Mouse (Mus musculus) limb, embryonic 14.5 days (tissue): ENCODE measurements at regions not wholly inside any gene's neighbourhood (a gene's known extent, or its start where the extent isn't known, plus 50 kb on each side); places are given as distances from the start of the nearest gene placed in this dataset.

Experiments used
- ATAC-seq: fragments of 200-750 bp; cut with Nextera tagmentation; 2 replicates; pipeline ENCODE4 v1.8.0; 2017; ENCODE audit warnings: low read depth, moderate number of reproducible peaks, moderate TSS enrichment; ENCODE audit not compliant: low FRiP score
- DNase-seq: peaks from one replicate; pipeline ENCODE4 v3.0.0-alpha.2; 2015; ENCODE audit warnings: low spot score
- H3K27ac ChIP-seq: fragments of 300-500 bp; sonication (generic); replicated peaks from 2 replicates; pipeline ENCODE4 v1.5.1; 2014; ENCODE audit warnings: low read depth, mild to moderate bottlenecking, low read length, moderate library complexity, mixed read lengths
- H3K27me3 ChIP-seq: fragments of 300-500 bp; sonication (generic); 2 replicates; pipeline ENCODE4 v1.6.1; 2014; ENCODE audit warnings: low read length, mixed read lengths; ENCODE audit not compliant: control insufficient read depth, insufficient read depth
- H3K36me3 ChIP-seq: fragments of 300-500 bp; sonication (generic); 2 replicates; pipeline ENCODE4 v1.6.1; 2014; ENCODE audit warnings: mild to moderate bottlenecking, low read length, moderate library complexity, mixed read lengths; ENCODE audit not compliant: control insufficient read depth, insufficient read depth
- H3K4me1 ChIP-seq: fragments of 300-500 bp; sonication (generic); 2 replicates; pipeline ENCODE4 v1.6.1; 2014; ENCODE audit warnings: antibody characterized with exemption, low read length, mixed read lengths; ENCODE audit not compliant: control insufficient read depth, insufficient read depth
- H3K4me2 ChIP-seq: fragments of 300-500 bp; sonication (generic); replicated peaks from 2 replicates; pipeline ENCODE4 v1.6.1; 2014; ENCODE audit warnings: low read depth, mild to moderate bottlenecking, low read length, moderate library complexity; ENCODE audit not compliant: severe bottlenecking
- H3K4me3 ChIP-seq: fragments of 300-500 bp; sonication (generic); replicated peaks from 2 replicates; pipeline ENCODE4 v1.5.1; 2014; ENCODE audit warnings: low read length
- H3K9ac ChIP-seq: fragments of 300-500 bp; sonication (generic); 2 replicates; pipeline ENCODE4 v1.6.1; 2014; ENCODE audit warnings: mild to moderate bottlenecking, low read depth, low read length, moderate library complexity; ENCODE audit not compliant: severe bottlenecking
- H3K9me3 ChIP-seq: fragments of 300-500 bp; sonication (generic); 2 replicates; pipeline ENCODE4 v1.6.1; 2016; ENCODE audit warnings: low read length; ENCODE audit not compliant: control insufficient read depth
- POLR2A ChIP-seq: fragments of 200-500 bp; IDR thresholded peaks from 2 replicates; pipeline ENCODE4 v1.8.0; 2012; ENCODE audit warnings: inconsistent platforms, mild to moderate bottlenecking, moderate library complexity, borderline replicate concordance; ENCODE audit not compliant: insufficient read depth, insufficient read length; ENCODE audit errors: extremely low read depth
- WGBS: fragments of 180-500 bp; shearing (Covaris S2); extraction: QIAGEN DNeasy Blood & Tissue Kit; methylation state at CpG from one replicate; pipeline ENCODE4 v1.1.7; 2014; 5-methylcytosine and 5-hydroxymethylcytosine counted together

DNA sequence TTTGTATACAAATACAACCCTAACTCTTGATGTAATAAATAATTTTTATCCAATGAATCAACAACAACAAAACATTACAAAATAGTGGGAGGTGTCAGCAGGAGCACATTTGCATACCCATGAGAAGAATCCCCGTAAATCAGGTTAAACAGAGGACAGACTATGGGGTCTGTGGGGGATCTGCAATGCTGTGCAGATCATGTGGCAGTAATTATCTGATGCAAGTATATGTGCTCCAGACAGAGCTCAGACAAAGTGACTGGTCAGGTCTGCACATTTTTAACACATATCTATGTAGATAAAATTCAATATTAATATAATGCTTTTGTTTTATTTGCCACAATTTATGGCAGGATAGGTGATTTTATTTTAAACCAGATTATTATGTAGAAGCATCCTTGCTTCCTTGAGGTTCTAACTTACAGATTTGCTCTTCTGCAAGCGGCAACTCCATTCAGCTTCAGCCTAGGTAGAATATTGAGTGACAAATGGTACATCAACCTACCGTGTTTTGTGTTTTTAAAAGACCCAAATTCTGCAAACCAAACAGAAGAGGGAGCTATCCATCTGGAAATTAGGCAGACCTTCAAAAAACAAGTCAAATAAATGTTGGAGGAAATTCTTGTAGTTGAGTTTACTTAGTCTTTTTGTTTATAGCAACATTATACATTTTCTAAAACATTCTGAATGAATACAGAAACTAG lies 119.0 kb upstream of the Efemp1 start:
- ATAC-seq (no peak), DNase-seq (peak; percentile 7)
- H3K27ac ChIP-seq, result no peak overlapping the region

GRCm38 (mm10) chr11:28730140-28730539 lies 122.9 kb upstream of the Efemp1 start:
- WGBS, result 55% methylated on average over 2 of the region's 2 CpGs
- no peak overlapping the region for H3K27ac ChIP-seq
- H3K4me1 ChIP-seq, result peaks cover 3% of the 10 kb centered on the region; the same call in 1 of the 2 replicates
- no peak for ATAC-seq
- no peaks in the 10 kb centered on the region for H3K9me3 ChIP-seq
- H3K4me3 ChIP-seq, result no peak overlapping the region
- H3K36me3 ChIP-seq, result no peaks in the 10 kb centered on the region
- no peak overlapping the region for H3K9ac ChIP-seq
- no peak overlapping the region for H3K4me2 ChIP-seq
- no peak for DNase-seq
- no peak for TF ChIP-seq POLR2A
- no peaks in the 10 kb centered on the region for H3K27me3 ChIP-seq

More for the DNA sequence above, 119.0 kb upstream of the Efemp1 start:
- Histone ChIP-seq H3K4me1 (peaks cover 3% of the 10 kb centered on the region; the same call in 1 of the 2 replicates), H3K9ac (no peak overlapping the region), H3K9me3 (no peaks in the 10 kb centered on the region), H3K27me3 (no peaks in the 10 kb centered on the region), H3K36me3 (no peaks in the 10 kb centered on the region), H3K4me2 (no peak overlapping the region), H3K4me3 (no peak overlapping the region)
- TF ChIP-seq POLR2A, result no peak
- WGBS, result 35% methylated on average over 3 of the region's 3 CpGs

DNA sequence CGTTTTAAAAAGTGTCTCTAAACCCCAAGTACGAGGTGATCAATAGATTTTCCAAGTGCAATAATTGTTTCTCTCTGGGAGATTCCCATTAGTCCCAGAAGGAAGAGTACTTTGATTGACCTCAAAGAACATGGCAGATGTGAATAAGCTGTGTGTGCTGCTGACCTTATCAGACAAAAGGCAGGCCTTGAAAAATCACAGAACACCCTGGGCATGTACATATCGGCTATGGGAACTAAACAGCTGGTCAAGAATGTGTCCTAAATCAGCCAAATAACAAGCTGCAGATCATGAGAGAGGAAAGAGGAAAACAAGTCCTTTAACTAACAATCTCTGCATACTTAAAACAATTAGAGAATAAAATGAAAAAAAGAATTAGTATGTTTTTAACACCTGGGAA lies 125.4 kb upstream of the Ccdc85a start:
- no peaks in the 10 kb centered on the region for H3K27me3 ChIP-seq
- 60% methylated on average over 3 of the region's 3 CpGs for WGBS
- H3K27ac ChIP-seq, result no peak overlapping the region
- no peaks in the 10 kb centered on the region for H3K4me1 ChIP-seq
- H3K4me2 ChIP-seq, result no peak overlapping the region
- no peak for TF ChIP-seq POLR2A
- no peak for DNase-seq
- ATAC-seq, result no peak
- H3K9ac ChIP-seq, result no peak overlapping the region
- H3K4me3 ChIP-seq, result no peak overlapping the region
- no peaks in the 10 kb centered on the region for H3K36me3 ChIP-seq
- H3K9me3 ChIP-seq, result no peaks in the 10 kb centered on the region

- ATAC-seq, result no peak
- H3K9ac ChIP-seq, result no peak overlapping the region
- WGBS, result 91% methylated on average over 6 of the region's 6 CpGs
These were observed 124.3 kb upstream of the Ccdc85a start for GRCm38 (mm10) chr11:28708431-28708830.

DNA sequence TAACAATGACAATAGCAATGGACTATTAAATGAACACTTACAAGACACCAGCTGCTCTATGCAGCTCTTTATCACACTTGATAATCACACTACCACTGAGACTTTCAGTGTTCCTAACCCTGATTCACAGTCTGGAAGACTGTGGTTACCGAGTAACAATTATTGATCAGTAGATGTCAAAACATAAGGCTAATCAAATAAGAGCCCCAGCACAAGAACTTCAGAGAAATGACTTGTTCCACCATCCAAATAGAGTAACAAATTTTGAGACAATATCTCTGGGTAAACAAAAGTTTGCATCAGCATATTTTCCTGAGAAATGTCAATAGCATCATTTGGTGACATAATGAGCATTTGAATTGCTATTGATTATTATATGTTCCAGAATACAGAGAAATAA lies 118.3 kb upstream of the Ccdc85a start:
- Histone ChIP-seq H3K4me3 (no peak overlapping the region), H3K4me1 (no peaks in the 10 kb centered on the region), H3K27me3 (no peaks in the 10 kb centered on the region), H3K36me3 (no peaks in the 10 kb centered on the region), H3K9ac (no peak overlapping the region), H3K27ac (no peak overlapping the region), H3K4me2 (no peak overlapping the region), H3K9me3 (no peaks in the 10 kb centered on the region)
- ATAC-seq, result no peak
- DNase-seq, result no peak
- 82% methylated on average over 1 of the region's 1 CpGs for WGBS
- TF ChIP-seq POLR2A, result no peak

More at GRCm38 (mm10) chr11:28708431-28708830, 124.3 kb upstream of the Ccdc85a start:
- no peaks in the 10 kb centered on the region for H3K4me1 ChIP-seq
- no peak overlapping the region for H3K4me3 ChIP-seq
- no peaks in the 10 kb centered on the region for H3K27me3 ChIP-seq
- DNase-seq, result no peak
- H3K27ac ChIP-seq, result no peak overlapping the region
- no peaks in the 10 kb centered on the region for H3K36me3 ChIP-seq
- TF ChIP-seq POLR2A, result no peak
- no peaks in the 10 kb centered on the region for H3K9me3 ChIP-seq
- no peak overlapping the region for H3K4me2 ChIP-seq
